Mouse (Mus musculus): ENCODE measurements at regions not wholly inside any gene's neighbourhood (a gene's known extent, or its start where the extent isn't known, plus 50 kb on each side); places are given as distances from the start of the nearest gene placed in this dataset.

- TF ChIP-seq POLR2A (IDR thresholded peaks at IDR 0.05; ENCODE audit: low read depth, low read length) (no peak), CTCF (conservative IDR thresholded peaks at IDR 0.05; ENCODE audit: insufficient read depth, insufficient read length, low read depth, low read length) (no peak)
These were observed 251.3 kb upstream of the Ptger4 start for GRCm38 (mm10) chr15:5495187-5495849.

All from kidney, adult 2 months (tissue).